Mouse (Mus musculus): ENCODE results near the gene Rsl24d1. TPM values are rescaled to one million over a fixed set of nuclear protein-coding genes. Genes with fewer than 3 reads are reported as not detected.

Rsl24d1 gene
- 11.1 and 13.6 TPM in 2 replicates for polyA plus RNA-seq (2012; rRNA removed)

GRCm38 (mm10) chr9:73112919-73113906, at the start of gene Rsl24d1:
Gene Rsl24d1 (plus strand): TSS chr9:73113426.

GRCm38 (mm10) chr9:73101536-73101935, 11.7 kb upstream of the Rsl24d1 start, which contains the start of gene Khdc3:
Gene Khdc3 (plus strand): TSS chr9:73101836.

DNA sequence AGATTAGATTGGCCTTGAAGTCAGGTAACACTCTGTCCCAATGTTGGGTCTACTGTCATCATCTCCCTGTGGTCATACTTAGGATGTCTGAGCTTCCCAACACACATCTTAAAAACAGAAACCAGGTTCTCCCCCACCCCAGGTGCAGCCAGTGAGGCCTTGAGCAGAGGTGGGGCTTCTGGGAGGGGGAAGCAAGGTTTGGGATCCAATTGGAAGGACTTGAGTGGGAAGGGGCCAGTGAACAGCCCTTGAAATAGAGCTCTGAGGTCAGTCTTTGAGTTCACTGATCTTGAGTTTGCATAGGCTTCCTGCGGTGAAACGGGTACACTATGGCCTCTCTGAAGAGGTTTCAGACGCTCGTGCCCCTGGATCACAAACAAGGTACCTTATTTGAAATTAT, 11.0 kb upstream of the Rsl24d1 start, which contains the start of gene Gm20509:
Gene Gm20509 (plus strand): TSS at position 290 of the 400 bp plus-strand sequence.

Other genes starting within 250 kb of the Rsl24d1 start
- gene Pygo1, start 187.8 kb upstream of the Rsl24d1 start, polyA plus RNA-seq (2012; rRNA removed), result 1.4 and 2.1 TPM in 2 replicates
- gene Dyx1c1, start 154.6 kb upstream of the Rsl24d1 start, polyA plus RNA-seq (2012; rRNA removed), result 1.1 and 1.2 TPM in 2 replicates
- not detected in 2 replicates for gene Gm44503, start 154.6 kb upstream of the Rsl24d1 start, polyA plus RNA-seq (2012; rRNA removed)
- 8.1 and 8.2 TPM in 2 replicates for gene Ccpg1os, start 128.0 kb upstream of the Rsl24d1 start, polyA plus RNA-seq (2012; rRNA removed)
- gene Ccpg1, start 128.0 kb upstream of the Rsl24d1 start, polyA plus RNA-seq (2012; rRNA removed), result 4.7 and 5.7 TPM in 2 replicates
- 9.9 and 12.2 TPM in 2 replicates for gene Pigb, start 73.0 kb upstream of the Rsl24d1 start, polyA plus RNA-seq (2012; rRNA removed)
- gene Rab27a, start 68.6 kb upstream of the Rsl24d1 start, polyA plus RNA-seq (2012; rRNA removed), result 6.6 and 9.8 TPM in 2 replicates
- 33.9 and 54.0 TPM in 2 replicates for gene Khdc3, start 11.6 kb upstream of the Rsl24d1 start, polyA plus RNA-seq (2012; rRNA removed)
- 0.20 TPM in 1 of 2 replicates, not detected in the other for gene Gm20509, start 11.0 kb upstream of the Rsl24d1 start, polyA plus RNA-seq (2012; rRNA removed)